Mouse (Mus musculus): ENCODE data around the gene Fkbp2.

- TF ChIP-seq CTCF (IDR thresholded peaks at IDR 0.05; ENCODE audit: low read depth) (no peak), EP300 (IDR thresholded peaks at IDR 0.05; ENCODE audit: low read depth) (no peak)
These were observed 7.0 kb upstream of the Fkbp2 start, which contains the start of gene Vegfb for GRCm38 (mm10) chr19:6987061-6987903.

Measured in liver, postnatal 0 days (tissue).